Mouse (Mus musculus): Measurements from ENCODE around the gene Rhd.

Rhd gene

DNA sequence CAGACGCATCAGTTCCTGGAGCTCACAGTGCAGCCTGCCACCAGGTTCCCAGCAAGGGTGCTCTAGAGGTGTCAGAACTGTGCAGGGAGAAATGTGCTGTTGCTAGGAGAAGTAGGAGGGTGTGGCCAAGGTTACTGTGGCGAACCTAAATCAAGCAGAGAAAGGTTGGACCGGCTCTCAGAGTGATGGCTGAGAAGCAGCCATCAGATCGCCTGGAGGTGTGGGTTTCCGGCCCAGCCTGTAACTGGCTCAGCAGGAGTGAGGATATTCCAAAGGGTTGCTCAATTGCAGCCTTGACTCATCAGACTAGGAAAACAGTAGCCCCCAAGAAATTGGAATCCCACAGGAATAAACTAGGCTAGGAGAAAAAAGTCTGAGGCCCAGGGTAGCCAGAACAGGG is 7.8 kb upstream of the Rhd start:
- DNase-seq (ENCODE audit: extremely low read depth, low read depth): no peak

DNA sequence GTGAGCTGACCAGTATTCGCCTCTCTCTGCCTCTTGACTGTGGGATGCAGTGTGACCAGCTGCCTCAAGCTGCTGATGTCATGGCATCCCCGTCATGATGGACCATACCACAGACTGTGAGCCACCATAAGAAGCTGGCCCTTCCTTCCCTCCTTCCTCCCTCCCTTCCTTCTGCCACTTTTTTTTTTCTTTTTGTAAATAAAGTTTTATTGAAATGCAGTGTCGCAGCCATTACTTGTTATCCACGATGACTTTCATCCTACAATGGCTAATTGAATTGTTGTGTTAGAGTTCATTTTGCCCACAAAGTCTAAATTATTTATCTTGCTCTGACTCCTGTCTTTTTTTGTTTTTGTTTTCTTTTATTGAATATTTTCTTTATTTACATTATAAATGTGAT is 5.8 kb upstream of the Rhd start:
- DNase-seq (ENCODE audit: extremely low read depth, low read depth): no peak

GRCm38 (mm10) chr4:134861884-134862283 is 2.5 kb upstream of the Rhd start:
- no peak for DNase-seq (ENCODE audit: extremely low read depth, low read depth)

DNA sequence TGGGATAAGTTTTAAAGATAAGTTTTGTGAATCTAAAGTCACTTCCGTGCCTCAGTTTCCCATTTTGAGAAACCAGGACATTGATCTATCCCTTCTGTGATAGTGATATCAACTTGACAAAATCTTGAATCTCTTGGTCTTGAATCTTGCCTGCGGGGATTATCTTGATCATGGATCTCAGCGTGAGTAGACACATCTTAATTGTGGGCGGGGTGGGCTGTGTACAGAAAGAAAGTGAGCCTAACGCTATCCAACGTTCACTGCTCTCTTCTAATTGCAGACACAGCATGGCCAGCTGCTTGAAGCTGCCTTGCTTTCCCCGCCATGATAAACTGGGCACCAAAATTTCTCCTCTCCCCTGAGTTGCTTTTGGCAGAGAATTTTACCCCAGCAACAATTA is 1.3 kb upstream of the Rhd start:
- no peak for DNase-seq (ENCODE audit: extremely low read depth, low read depth)

DNA sequence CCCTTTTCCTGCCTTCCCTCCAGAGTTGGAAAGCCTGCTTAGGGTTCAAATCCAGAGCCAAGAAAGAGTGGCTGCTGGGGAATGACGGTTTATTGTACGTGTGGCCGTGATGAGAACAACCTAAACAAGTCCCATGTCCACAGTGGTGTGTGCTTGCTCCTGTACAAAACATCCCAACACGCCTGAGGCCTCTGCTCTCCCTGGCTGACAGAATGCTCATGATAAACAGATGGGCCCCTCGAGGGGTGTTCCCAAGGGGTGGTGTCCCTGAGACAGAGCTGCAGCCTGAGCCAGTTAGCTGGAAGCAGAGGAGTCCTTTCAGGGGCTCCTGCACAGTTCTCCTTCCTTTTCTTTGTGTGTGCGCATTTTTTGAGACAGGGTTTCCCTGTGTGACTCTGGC is 1.0 kb downstream of the Rhd start:
- peak; percentile 72 for DNase-seq (ENCODE audit: extremely low read depth, low read depth)

GRCm38 (mm10) chr4:134865789-134866188 is 1.5 kb downstream of the Rhd start:
- peak; percentile 53 for DNase-seq (ENCODE audit: extremely low read depth, low read depth)

GRCm38 (mm10) chr4:134867213-134867612 is 2.9 kb downstream of the Rhd start:
- DNase-seq (ENCODE audit: extremely low read depth, low read depth): no peak

- DNase-seq (ENCODE audit: extremely low read depth, low read depth): no peak
These were observed 3.3 kb downstream of the Rhd start for GRCm38 (mm10) chr4:134867661-134868060.

GRCm38 (mm10) chr4:134868065-134868464 is 3.7 kb downstream of the Rhd start:
- no peak for DNase-seq (ENCODE audit: extremely low read depth, low read depth)

GRCm38 (mm10) chr4:134868490-134868889 is 4.2 kb downstream of the Rhd start:
- DNase-seq (ENCODE audit: extremely low read depth, low read depth): no peak

DNA sequence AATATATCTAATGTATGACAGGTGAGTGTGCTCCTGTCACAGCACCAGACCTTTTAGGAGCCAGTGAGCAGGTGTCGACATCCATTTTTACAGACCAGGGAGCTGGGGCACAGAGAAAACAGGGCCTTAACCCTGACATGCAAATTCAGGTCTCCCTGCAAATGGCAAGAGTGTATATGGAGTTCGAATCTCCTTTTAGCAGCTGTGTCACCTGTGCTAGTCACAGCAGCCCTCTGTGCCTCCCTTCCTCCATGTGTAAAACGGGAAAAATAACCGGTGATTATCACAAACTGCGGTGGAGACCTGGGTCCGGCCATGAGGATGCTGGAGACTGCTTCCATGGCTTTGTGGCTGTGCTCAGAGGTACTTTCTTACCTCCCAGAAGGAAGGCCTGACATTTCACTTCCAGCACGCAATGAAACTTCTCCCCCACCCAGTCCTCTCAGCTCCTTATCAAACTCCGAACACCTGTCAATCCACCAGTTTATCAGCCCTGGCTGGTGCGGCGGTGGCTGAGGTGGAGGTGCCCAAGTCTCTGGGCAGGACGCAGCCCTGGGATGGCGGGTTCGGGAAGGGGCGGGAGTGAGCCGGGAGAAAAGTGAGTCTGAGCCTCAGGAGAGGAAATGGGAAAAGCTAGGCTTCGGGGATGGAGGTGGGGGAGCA is 4.9 kb downstream of the Rhd start:
- peak; percentile 81 for DNase-seq (ENCODE audit: extremely low read depth, low read depth)

DNA sequence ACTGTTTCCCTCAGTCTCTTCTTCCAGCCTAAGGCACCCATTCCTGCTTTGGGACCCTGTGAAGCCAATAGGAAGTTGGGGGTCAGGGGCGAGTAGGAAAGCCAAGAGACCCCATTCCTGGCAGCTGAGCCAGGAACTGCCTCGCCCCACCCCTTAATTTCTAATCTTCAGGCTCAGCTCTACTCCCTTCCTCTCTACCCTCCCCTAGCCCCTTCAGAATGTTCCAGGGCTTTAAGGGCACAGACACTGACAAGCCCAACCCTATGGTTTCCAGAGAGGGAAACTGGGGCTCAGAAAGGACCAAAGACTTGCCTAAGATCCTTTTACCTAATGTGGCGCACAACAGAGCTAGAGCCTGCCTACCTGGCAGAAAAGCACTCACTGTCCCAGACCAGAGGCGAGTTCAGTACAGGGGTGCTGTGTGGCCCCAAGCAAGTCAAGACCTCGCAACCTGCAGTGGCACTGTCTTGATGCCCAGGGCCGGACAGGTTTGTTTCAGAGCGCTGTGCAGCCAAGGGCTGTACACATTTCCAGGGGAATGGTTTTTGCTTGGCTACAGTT is 5.6 kb downstream of the Rhd start:
- DNase-seq (ENCODE audit: extremely low read depth, low read depth): no peak

DNA sequence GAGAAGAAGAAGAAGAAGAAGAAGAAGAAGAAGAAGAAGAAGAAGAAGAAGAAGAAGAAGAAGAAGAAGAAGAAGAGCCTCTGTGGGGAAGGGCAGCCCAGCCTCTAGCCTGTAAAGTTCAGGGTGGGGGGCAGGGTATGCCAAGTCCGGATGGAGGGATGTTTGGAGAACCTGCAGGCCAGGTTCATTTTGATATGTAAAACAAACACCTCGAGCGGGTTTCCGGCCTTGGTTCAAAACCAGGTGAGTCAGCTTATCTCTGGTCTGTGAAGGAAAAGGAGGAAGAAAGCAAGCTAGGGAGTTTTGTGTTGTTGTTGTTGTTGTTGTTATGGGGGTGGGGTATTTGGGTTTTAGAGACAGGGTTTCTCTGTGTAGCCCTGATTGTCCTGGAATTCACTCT is 7.1 kb downstream of the Rhd start:
- DNase-seq (ENCODE audit: extremely low read depth, low read depth): no peak

GRCm38 (mm10) chr4:134871950-134872349 is 7.6 kb downstream of the Rhd start:
- DNase-seq (ENCODE audit: extremely low read depth, low read depth): no peak

DNA sequence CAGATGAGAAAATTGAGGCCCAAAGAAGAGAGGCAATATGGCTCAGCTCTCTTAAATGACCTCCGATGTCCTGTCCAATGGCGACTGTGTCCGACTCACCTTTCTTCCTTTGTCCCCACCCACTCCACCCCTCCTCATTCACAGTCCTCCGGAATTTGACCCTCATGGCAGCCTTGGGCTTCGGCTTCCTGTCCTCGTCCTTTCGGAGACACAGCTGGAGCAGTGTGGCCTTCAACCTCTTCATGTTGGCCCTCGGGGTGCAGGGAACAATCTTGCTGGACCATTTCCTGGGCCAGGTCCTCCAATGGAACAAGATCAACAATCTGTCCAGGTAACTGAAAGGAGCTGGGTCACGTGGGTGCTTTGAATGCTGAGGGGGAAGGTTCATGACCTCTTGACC is 11.8 kb downstream of the Rhd start:
- no peak for DNase-seq (ENCODE audit: extremely low read depth, low read depth)

- no peak for DNase-seq (ENCODE audit: extremely low read depth, low read depth)
These were observed 15.2 kb downstream of the Rhd start for GRCm38 (mm10) chr4:134879410-134879981.

GRCm38 (mm10) chr4:134880041-134880440 is 15.7 kb downstream of the Rhd start:
- no peak for DNase-seq (ENCODE audit: extremely low read depth, low read depth)

- DNase-seq (ENCODE audit: extremely low read depth, low read depth): no peak
These were observed 18.9 kb downstream of the Rhd start for GRCm38 (mm10) chr4:134883266-134883665.

DNA sequence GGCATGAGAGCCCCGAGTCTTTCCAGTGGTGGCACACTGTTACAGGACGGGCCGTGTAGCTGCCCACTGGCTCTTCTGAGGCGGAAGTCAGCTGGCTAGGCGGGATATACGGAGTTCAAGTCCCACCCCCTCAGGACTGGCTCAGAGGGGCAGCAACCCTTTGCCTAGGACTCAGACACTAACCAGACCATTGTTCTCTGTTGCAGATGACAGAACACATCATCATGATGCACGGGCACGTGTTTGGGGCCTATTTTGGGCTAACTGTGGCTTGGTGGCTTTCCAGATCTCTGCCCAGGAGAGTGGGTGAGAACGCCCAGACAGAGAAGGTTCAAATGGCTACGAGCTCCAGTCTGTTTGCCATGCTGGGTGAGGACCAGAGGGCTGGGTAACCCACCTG is 19.5 kb downstream of the Rhd start:
- DNase-seq (ENCODE audit: extremely low read depth, low read depth): no peak

GRCm38 (mm10) chr4:134884364-134884763 is 20.0 kb downstream of the Rhd start:
- no peak for DNase-seq (ENCODE audit: extremely low read depth, low read depth)

- DNase-seq (ENCODE audit: extremely low read depth, low read depth): no peak
These were observed 27.8 kb downstream of the Rhd start for GRCm38 (mm10) chr4:134892096-134892495.

GRCm38 (mm10) chr4:134897256-134897655 is 32.9 kb downstream of the Rhd start:
- no peak for DNase-seq (ENCODE audit: extremely low read depth, low read depth)

DNA sequence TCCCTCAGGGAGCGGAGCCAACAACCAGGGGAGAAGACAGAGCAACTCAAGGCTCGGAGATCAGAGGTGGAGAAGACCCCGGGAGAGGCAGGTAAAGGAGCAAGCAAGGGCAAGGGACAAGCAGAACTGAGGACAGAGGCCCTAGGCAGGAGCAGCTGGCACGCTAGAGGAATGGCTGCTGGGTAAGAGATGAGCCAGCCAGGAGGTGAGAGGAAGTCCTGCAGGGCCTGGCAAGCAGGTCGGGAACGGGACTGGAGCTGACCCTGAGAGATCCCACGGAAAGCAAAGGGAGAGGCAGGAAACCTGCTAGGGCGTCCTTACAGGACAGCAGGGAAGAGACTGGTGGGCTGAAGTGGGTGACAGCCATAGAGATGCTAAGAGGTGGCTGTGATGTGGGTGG is 36.8 kb downstream of the Rhd start:
- no peak for DNase-seq (ENCODE audit: extremely low read depth, low read depth)
